Mouse (Mus musculus): Measurements from ENCODE around the gene Slc5a10.

Slc5a10 gene

GRCm38 (mm10) chr11:61701696-61702095 lies 18.9 kb downstream of the Slc5a10 start:
- no peak for DNase-seq

GRCm38 (mm10) chr11:61699933-61700332 lies 20.7 kb downstream of the Slc5a10 start:
- DNase-seq, result no peak

GRCm38 (mm10) chr11:61699460-61699859 lies 21.2 kb downstream of the Slc5a10 start:
- DNase-seq, result no peak

GRCm38 (mm10) chr11:61698852-61699251 lies 21.8 kb downstream of the Slc5a10 start:
- no peak for DNase-seq

- no peak for DNase-seq
Measured at GRCm38 (mm10) chr11:61692996-61693395, 27.6 kb downstream of the Slc5a10 start.

- DNase-seq, result no peak
Measured at GRCm38 (mm10) chr11:61687595-61687994, 33.0 kb downstream of the Slc5a10 start.

GRCm38 (mm10) chr11:61686906-61687453 lies 33.6 kb downstream of the Slc5a10 start:
- DNase-seq, result no peak

GRCm38 (mm10) chr11:61686141-61686540 lies 34.5 kb downstream of the Slc5a10 start:
- no peak for DNase-seq

- DNase-seq, result no peak
Measured at GRCm38 (mm10) chr11:61685119-61685725, 35.4 kb downstream of the Slc5a10 start.

GRCm38 (mm10) chr11:61683907-61684731 lies 36.5 kb downstream of the Slc5a10 start, which contains the start of gene Fam83g:
Gene Fam83g, plus strand, starts transcription at chr11:61684091.
- no peak for DNase-seq

GRCm38 (mm10) chr11:61679091-61679866 lies 41.3 kb downstream of the Slc5a10 start:
- DNase-seq, result no peak

GRCm38 (mm10) chr11:61677709-61678108 lies 42.9 kb downstream of the Slc5a10 start:
- DNase-seq, result no peak

GRCm38 (mm10) chr11:61676216-61676854 lies 44.3 kb downstream of the Slc5a10 start:
- DNase-seq, result no peak

- no peak for DNase-seq
Measured at GRCm38 (mm10) chr11:61675332-61675731, 45.3 kb downstream of the Slc5a10 start.

GRCm38 (mm10) chr11:61674839-61675159 lies 45.8 kb downstream of the Slc5a10 start:
- DNase-seq, result no peak

GRCm38 (mm10) chr11:61674151-61674838 lies 46.3 kb downstream of the Slc5a10 start:
- no peak for DNase-seq

- no peak for DNase-seq
Measured at GRCm38 (mm10) chr11:61673686-61674085, 46.9 kb downstream of the Slc5a10 start.

- DNase-seq, result no peak
Measured at GRCm38 (mm10) chr11:61671781-61672383, 48.7 kb downstream of the Slc5a10 start.

- no peak for DNase-seq
Measured at GRCm38 (mm10) chr11:61669492-61670490, 50.8 kb downstream of the Slc5a10 start.

GRCm38 (mm10) chr11:61667782-61668181 lies 52.8 kb downstream of the Slc5a10 start:
- no peak for DNase-seq

Measured in right cerebral cortex, postnatal 25 days (tissue).